Mouse (Mus musculus): ENCODE results near the gene Myo5a. TPM values are rescaled to one million over a fixed set of nuclear protein-coding genes. Genes with fewer than 3 reads are reported as not detected.

Gene Myo5a
- polyA plus RNA-seq, 1 experiment from 2014 or later, result 38.7 TPM

GRCm38 (mm10) chr9:75255820-75256545, 185.2 kb downstream of the Myo5a start:
- H3K4me1 ChIP-seq (replicated peaks; ENCODE audit: control insufficient read depth, insufficient read depth, low read length), result peaks cover 5% of the 10 kb centered on the region; the same call in 1 of the 2 replicates
- H3K9me3 ChIP-seq (ENCODE audit: control insufficient read depth, low read length), result no peaks in the 10 kb centered on the region
- no peaks in the 10 kb centered on the region for H3K27me3 ChIP-seq (ENCODE audit: control insufficient read depth, insufficient read depth, low read length)
- H3K4me3 ChIP-seq (ENCODE audit: low read depth, low read length), result no peak overlapping the region
- H3K36me3 ChIP-seq (ENCODE audit: control insufficient read depth, insufficient read depth, low read length), result no peaks in the 10 kb centered on the region
- H3K27ac ChIP-seq (ENCODE audit: low read depth, low read length), result no peak overlapping the region
- DNase-seq (ENCODE audit: low spot score), result no peak
- WGBS, result 88% methylated on average over 14 of the region's 14 CpGs
- no peak for ATAC-seq (ENCODE audit: low FRiP score)
- no peak overlapping the region for H3K9ac ChIP-seq (ENCODE audit: low read depth, low read length)
- no peak overlapping the region for H3K4me2 ChIP-seq (replicated peaks; ENCODE audit: low read depth, low read length)

GRCm38 (mm10) chr9:75258792-75259191, 188.0 kb downstream of the Myo5a start:
- peaks cover 5% of the 10 kb centered on the region for H3K4me1 ChIP-seq (replicated peaks; ENCODE audit: control insufficient read depth, insufficient read depth, low read length)

GRCm38 (mm10) chr9:75259656-75260055, 188.8 kb downstream of the Myo5a start:
- H3K9me3 ChIP-seq (ENCODE audit: control insufficient read depth, low read length), result no peaks in the 10 kb centered on the region
- H3K4me1 ChIP-seq (replicated peaks; ENCODE audit: control insufficient read depth, insufficient read depth, low read length), result peaks cover 2% of the 10 kb centered on the region
- no peaks in the 10 kb centered on the region for H3K27me3 ChIP-seq (ENCODE audit: control insufficient read depth, insufficient read depth, low read length)
- H3K9ac ChIP-seq (ENCODE audit: low read depth, low read length), result no peak overlapping the region
- H3K4me2 ChIP-seq (replicated peaks; ENCODE audit: low read depth, low read length), result no peak overlapping the region
- H3K4me3 ChIP-seq (ENCODE audit: low read depth, low read length), result no peak overlapping the region
- no peaks in the 10 kb centered on the region for H3K36me3 ChIP-seq (ENCODE audit: control insufficient read depth, insufficient read depth, low read length)
- ATAC-seq (ENCODE audit: low FRiP score) (no peak), DNase-seq (ENCODE audit: low spot score) (peak; percentile 36)
- H3K27ac ChIP-seq (ENCODE audit: low read depth, low read length), result no peak overlapping the region
- 87% methylated on average over 4 of the region's 4 CpGs for WGBS

More at GRCm38 (mm10) chr9:75258792-75259191, 188.0 kb downstream of the Myo5a start:
- Histone ChIP-seq H3K9ac (ENCODE audit: low read depth, low read length) (no peak overlapping the region), H3K27ac (ENCODE audit: low read depth, low read length) (no peak overlapping the region), H3K9me3 (ENCODE audit: control insufficient read depth, low read length) (no peaks in the 10 kb centered on the region), H3K4me3 (ENCODE audit: low read depth, low read length) (no peak overlapping the region), H3K36me3 (ENCODE audit: control insufficient read depth, insufficient read depth, low read length) (no peaks in the 10 kb centered on the region), H3K4me2 (replicated peaks; ENCODE audit: low read depth, low read length) (no peak overlapping the region), H3K27me3 (ENCODE audit: control insufficient read depth, insufficient read depth, low read length) (no peaks in the 10 kb centered on the region)
- DNase-seq (ENCODE audit: low spot score) (no peak), ATAC-seq (ENCODE audit: low FRiP score) (no peak)
- 65% methylated on average over 4 of the region's 4 CpGs for WGBS

- no peak overlapping the region for H3K9ac ChIP-seq (ENCODE audit: low read depth, low read length)
- ATAC-seq (ENCODE audit: low FRiP score) (peak; percentile 89), DNase-seq (ENCODE audit: low spot score) (peak; percentile 70)
- peaks cover 2% of the 10 kb centered on the region for H3K4me1 ChIP-seq (replicated peaks; ENCODE audit: control insufficient read depth, insufficient read depth, low read length)
- H3K36me3 ChIP-seq (ENCODE audit: control insufficient read depth, insufficient read depth, low read length), result no peaks in the 10 kb centered on the region
- no peaks in the 10 kb centered on the region for H3K9me3 ChIP-seq (ENCODE audit: control insufficient read depth, low read length)
- H3K4me3 ChIP-seq (ENCODE audit: low read depth, low read length), result no peak overlapping the region
- no peak overlapping the region for H3K4me2 ChIP-seq (replicated peaks; ENCODE audit: low read depth, low read length)
- H3K27ac ChIP-seq (ENCODE audit: low read depth, low read length), result peak overlapping the region; percentile 82
- H3K27me3 ChIP-seq (ENCODE audit: control insufficient read depth, insufficient read depth, low read length), result no peaks in the 10 kb centered on the region
- 4% methylated on average over 8 of the region's 8 CpGs for WGBS
Measured at GRCm38 (mm10) chr9:75261332-75261872, 190.6 kb downstream of the Myo5a start.

GRCm38 (mm10) chr9:75262235-75262826, 191.5 kb downstream of the Myo5a start:
- H3K9me3 ChIP-seq (ENCODE audit: control insufficient read depth, low read length), result no peaks in the 10 kb centered on the region
- 0 out of 2 replicates have a peak overlapping the region, but pooled peaks have one; percentile 82 for H3K27ac ChIP-seq (ENCODE audit: low read depth, low read length)
- H3K4me1 ChIP-seq (replicated peaks; ENCODE audit: control insufficient read depth, insufficient read depth, low read length), result peaks cover 2% of the 10 kb centered on the region
- H3K4me2 ChIP-seq (replicated peaks; ENCODE audit: low read depth, low read length), result no peak overlapping the region
- DNase-seq (ENCODE audit: low spot score), result peak; percentile 11
- ATAC-seq (ENCODE audit: low FRiP score), result no peak
- H3K4me3 ChIP-seq (ENCODE audit: low read depth, low read length), result no peak overlapping the region
- no peaks in the 10 kb centered on the region for H3K36me3 ChIP-seq (ENCODE audit: control insufficient read depth, insufficient read depth, low read length)
- no peaks in the 10 kb centered on the region for H3K27me3 ChIP-seq (ENCODE audit: control insufficient read depth, insufficient read depth, low read length)
- WGBS, result 69% methylated on average over 8 of the region's 8 CpGs
- H3K9ac ChIP-seq (ENCODE audit: low read depth, low read length), result no peak overlapping the region

- no peaks in the 10 kb centered on the region for H3K9me3 ChIP-seq (ENCODE audit: control insufficient read depth, low read length)
- no peaks in the 10 kb centered on the region for H3K36me3 ChIP-seq (ENCODE audit: control insufficient read depth, insufficient read depth, low read length)
- H3K4me2 ChIP-seq (replicated peaks; ENCODE audit: low read depth, low read length), result no peak overlapping the region
- 56% methylated on average over 3 of the region's 3 CpGs for WGBS
- peaks cover 2% of the 10 kb centered on the region for H3K4me1 ChIP-seq (replicated peaks; ENCODE audit: control insufficient read depth, insufficient read depth, low read length)
- no peak for DNase-seq (ENCODE audit: low spot score)
- no peak overlapping the region for H3K27ac ChIP-seq (ENCODE audit: low read depth, low read length)
- no peak for ATAC-seq (ENCODE audit: low FRiP score)
- H3K4me3 ChIP-seq (ENCODE audit: low read depth, low read length), result no peak overlapping the region
- no peaks in the 10 kb centered on the region for H3K27me3 ChIP-seq (ENCODE audit: control insufficient read depth, insufficient read depth, low read length)
- no peak overlapping the region for H3K9ac ChIP-seq (ENCODE audit: low read depth, low read length)
Measured at GRCm38 (mm10) chr9:75264008-75264718, 193.3 kb downstream of the Myo5a start.

GRCm38 (mm10) chr9:75267147-75267546, 196.3 kb downstream of the Myo5a start:
- H3K27me3 ChIP-seq (ENCODE audit: control insufficient read depth, insufficient read depth, low read length), result no peaks in the 10 kb centered on the region
- no peak for ATAC-seq (ENCODE audit: low FRiP score)
- DNase-seq (ENCODE audit: low spot score), result no peak
- 81% methylated on average over 6 of the region's 6 CpGs for WGBS
- H3K4me1 ChIP-seq (replicated peaks; ENCODE audit: control insufficient read depth, insufficient read depth, low read length), result no peaks in the 10 kb centered on the region
- no peak overlapping the region for H3K4me3 ChIP-seq (ENCODE audit: low read depth, low read length)
- H3K9ac ChIP-seq (ENCODE audit: low read depth, low read length), result no peak overlapping the region
- no peak overlapping the region for H3K27ac ChIP-seq (ENCODE audit: low read depth, low read length)
- H3K36me3 ChIP-seq (ENCODE audit: control insufficient read depth, insufficient read depth, low read length), result no peaks in the 10 kb centered on the region
- no peak overlapping the region for H3K4me2 ChIP-seq (replicated peaks; ENCODE audit: low read depth, low read length)
- H3K9me3 ChIP-seq (ENCODE audit: control insufficient read depth, low read length), result no peaks in the 10 kb centered on the region

- H3K27ac ChIP-seq (ENCODE audit: low read depth, low read length), result no peak overlapping the region
- ATAC-seq (ENCODE audit: low FRiP score) (no peak), DNase-seq (ENCODE audit: low spot score) (no peak)
- no peaks in the 10 kb centered on the region for H3K4me1 ChIP-seq (replicated peaks; ENCODE audit: control insufficient read depth, insufficient read depth, low read length)
- H3K9ac ChIP-seq (ENCODE audit: low read depth, low read length), result no peak overlapping the region
- no peaks in the 10 kb centered on the region for H3K36me3 ChIP-seq (ENCODE audit: control insufficient read depth, insufficient read depth, low read length)
- no peak overlapping the region for H3K4me2 ChIP-seq (replicated peaks; ENCODE audit: low read depth, low read length)
- no peaks in the 10 kb centered on the region for H3K9me3 ChIP-seq (ENCODE audit: control insufficient read depth, low read length)
- WGBS, result 76% methylated on average over 6 of the region's 6 CpGs
- no peaks in the 10 kb centered on the region for H3K27me3 ChIP-seq (ENCODE audit: control insufficient read depth, insufficient read depth, low read length)
- no peak overlapping the region for H3K4me3 ChIP-seq (ENCODE audit: low read depth, low read length)
Measured at GRCm38 (mm10) chr9:75270382-75270781, 199.6 kb downstream of the Myo5a start.

Measured in hindbrain, embryonic 11.5 days (tissue).